Mouse (Mus musculus) neural tube, embryonic 14.5 days (tissue): Measurements from ENCODE around the gene Rab8b. TPM values are rescaled to one million over a fixed set of nuclear protein-coding genes. Genes with fewer than 3 reads are reported as not detected.
"Not testable (repeated sequence)": the region's sequence is repeated elsewhere in the genome, so short reads cannot be mapped to it uniquely, and the experiment has no call there.

Source experiments
- ATAC-seq: fragments of 200-750 bp; cut with Nextera tagmentation; 2 replicates; pipeline ENCODE4 v1.8.0; 2017; ENCODE audit warnings: low read depth, mild to moderate bottlenecking, moderate TSS enrichment, moderate library complexity
- H3K27ac ChIP-seq: fragments of 300-500 bp; sonication (generic); 2 replicates; pipeline ENCODE4 v1.5.1; 2014; ENCODE audit warnings: low read depth, mild to moderate bottlenecking, control low read depth, low read length, moderate library complexity, mixed read lengths
- H3K27me3 ChIP-seq: fragments of 300-500 bp; sonication (generic); 2 replicates; pipeline ENCODE4 v1.6.1; 2014; ENCODE audit warnings: low read length; ENCODE audit not compliant: control insufficient read depth, insufficient read depth
- H3K36me3 ChIP-seq: fragments of 300-500 bp; sonication (generic); 2 replicates; pipeline ENCODE4 v1.6.1; 2014; ENCODE audit warnings: low read length, mixed read lengths; ENCODE audit not compliant: control insufficient read depth, insufficient read depth
- H3K4me1 ChIP-seq: fragments of 300-500 bp; sonication (generic); 2 replicates; pipeline ENCODE4 v1.6.1; 2014; ENCODE audit warnings: low read length; ENCODE audit not compliant: control insufficient read depth, insufficient read depth
- H3K4me2 ChIP-seq: fragments of 300-500 bp; sonication (generic); 2 replicates; pipeline ENCODE4 v1.6.1; 2014; ENCODE audit warnings: mild to moderate bottlenecking, low read depth, low read length, control low read depth
- H3K4me3 ChIP-seq: fragments of 300-500 bp; sonication (generic); 2 replicates; pipeline ENCODE4 v1.5.1; 2014; ENCODE audit warnings: low read depth, low read length, control low read depth, mixed read lengths
- H3K9ac ChIP-seq: fragments of 300-500 bp; sonication (generic); replicated peaks from 2 replicates; pipeline ENCODE4 v1.6.1; 2014; ENCODE audit warnings: low read depth, mild to moderate bottlenecking, control low read depth, low read length, mixed read lengths
- H3K9me3 ChIP-seq: fragments of 300-500 bp; sonication (generic); 2 replicates; pipeline ENCODE4 v1.6.1; 2016; ENCODE audit warnings: low read length; ENCODE audit not compliant: control insufficient read depth
- WGBS: fragments of 180-500 bp; shearing (Covaris S2); extraction: QIAGEN DNeasy Blood & Tissue Kit; methylation state at CpG from one replicate; pipeline ENCODE4 v1.1.7; 2014; 5-methylcytosine and 5-hydroxymethylcytosine counted together
- polyA plus RNA-seq: library from polyadenylated mRNA; unstranded; fragments of >200 nt; fragmentation: Nextera tagmentation; extraction: Ambion mirVana; gene quantifications from 2 replicates; pipeline ENCODE4 v1.2.1, GENCODE M21; 2014

The Rab8b gene
- polyA plus RNA-seq, 1 experiment from 2014 or later, result 35.5 TPM

- Histone ChIP-seq H3K36me3 (peaks cover 2% of the 10 kb centered on the region; the same call in 1 of the 2 replicates), H3K9me3 (no peaks in the 10 kb centered on the region), H3K9ac (no peak overlapping the region), H3K4me1 (no peaks in the 10 kb centered on the region), H3K27me3 (no peaks in the 10 kb centered on the region), H3K4me3 (no peak overlapping the region), H3K27ac (no peak overlapping the region), H3K4me2 (no peak overlapping the region)
- ATAC-seq, result no peak
- 19% methylated on average over 6 of the region's 6 CpGs for WGBS
These were observed 66.9 kb downstream of the Rab8b start for GRCm38 (mm10) chr9:66852592-66852991.

- H3K9ac ChIP-seq, result no peak overlapping the region
- 80% methylated on average over 5 of the region's 5 CpGs for WGBS
- H3K9me3 ChIP-seq, result no peaks in the 10 kb centered on the region
- ATAC-seq, result no peak
- no peaks in the 10 kb centered on the region for H3K27me3 ChIP-seq
- no peaks in the 10 kb centered on the region for H3K4me1 ChIP-seq
- H3K4me3 ChIP-seq, result no peak overlapping the region
- H3K36me3 ChIP-seq, result peaks cover 11% of the 10 kb centered on the region; the same call in 1 of the 2 replicates
- no peak overlapping the region for H3K4me2 ChIP-seq
- H3K27ac ChIP-seq, result no peak overlapping the region
These were observed 68.5 kb downstream of the Rab8b start for GRCm38 (mm10) chr9:66850966-66851365.

GRCm38 (mm10) chr9:66846822-66847221 lies 72.7 kb downstream of the Rab8b start:
- ATAC-seq, result no peak
- Histone ChIP-seq H3K27me3 (no peaks in the 10 kb centered on the region), H3K4me1 (no peaks in the 10 kb centered on the region), H3K4me3 (no peak overlapping the region), H3K27ac (no peak overlapping the region), H3K9ac (no peak overlapping the region), H3K9me3 (no peaks in the 10 kb centered on the region), H3K4me2 (no peak overlapping the region), H3K36me3 (peaks cover 11% of the 10 kb centered on the region; the same call in 1 of the 2 replicates)
- WGBS, result 95% methylated on average over 5 of the region's 5 CpGs

- Histone ChIP-seq H3K4me3 (peak overlapping the region; percentile 51), H3K9me3 (no peaks in the 10 kb centered on the region), H3K4me1 (peaks cover 6% of the 10 kb centered on the region), H3K36me3 (no peaks in the 10 kb centered on the region), H3K27me3 (no peaks in the 10 kb centered on the region), H3K9ac (peak overlapping the region; percentile 47), H3K4me2 (peak overlapping the region; percentile 89), H3K27ac (no peak overlapping the region)
- WGBS, result 0% methylated on average over 24 of the region's 24 CpGs
- peak; percentile 80 for ATAC-seq
These were observed 84.4 kb downstream of the Rab8b start for GRCm38 (mm10) chr9:66835097-66835480.

- peaks cover 6% of the 10 kb centered on the region for H3K4me1 ChIP-seq
- H3K9ac ChIP-seq, result peak within 1 kb of the TSS; percentile 51
- no peaks in the 10 kb centered on the region for H3K36me3 ChIP-seq
- H3K27ac ChIP-seq, result no peak within 1 kb of the TSS
- under 1% methylated on average over 56 of the region's 58 CpGs for WGBS
- peak within 1 kb of the TSS; percentile 51 for H3K4me3 ChIP-seq
- H3K9me3 ChIP-seq, result no peaks in the 10 kb centered on the region
- H3K4me2 ChIP-seq, result peak within 1 kb of the TSS; percentile 89
- ATAC-seq, result peak; percentile 99
- H3K27me3 ChIP-seq, result no peaks in the 10 kb centered on the region
These were observed 85.0 kb downstream of the Rab8b start, which contains the start of gene Aph1c for GRCm38 (mm10) chr9:66834318-66835096. Aph1c (minus strand) TSS chr9:66834726.

- Histone ChIP-seq H3K4me1 (peaks cover 6% of the 10 kb centered on the region), H3K36me3 (no peaks in the 10 kb centered on the region), H3K27ac (no peak overlapping the region), H3K9me3 (no peaks in the 10 kb centered on the region), H3K4me2 (peak overlapping the region; percentile 89), H3K27me3 (no peaks in the 10 kb centered on the region), H3K4me3 (peak overlapping the region; percentile 51), H3K9ac (peak overlapping the region; percentile 51)
- WGBS, result 18% methylated on average over 7 of the region's 7 CpGs
- no peak for ATAC-seq
These were observed 85.6 kb downstream of the Rab8b start for GRCm38 (mm10) chr9:66833851-66834250.

- no peak for ATAC-seq
- H3K4me2 ChIP-seq, result no peak overlapping the region
- no peaks in the 10 kb centered on the region for H3K9me3 ChIP-seq
- no peak overlapping the region for H3K4me3 ChIP-seq
- WGBS, result 73% methylated on average over 4 of the region's 4 CpGs
- no peak overlapping the region for H3K9ac ChIP-seq
- H3K27ac ChIP-seq, result no peak overlapping the region
- no peaks in the 10 kb centered on the region for H3K36me3 ChIP-seq
- H3K4me1 ChIP-seq, result peaks cover 6% of the 10 kb centered on the region
- H3K27me3 ChIP-seq, result no peaks in the 10 kb centered on the region
These were observed 87.0 kb downstream of the Rab8b start for GRCm38 (mm10) chr9:66832366-66832908.

- Histone ChIP-seq H3K27me3 (no peaks in the 10 kb centered on the region), H3K9me3 (no peaks in the 10 kb centered on the region), H3K9ac (no peak overlapping the region), H3K4me1 (no peaks in the 10 kb centered on the region), H3K4me2 (no peak overlapping the region), H3K36me3 (no peaks in the 10 kb centered on the region), H3K27ac (no peak overlapping the region), H3K4me3 (no peak overlapping the region)
- WGBS, result 29% methylated on average over 1 of the region's 1 CpGs
- ATAC-seq, result no peak
These were observed 93.5 kb downstream of the Rab8b start for GRCm38 (mm10) chr9:66825990-66826389.

- H3K9me3 ChIP-seq, H3K4me1 ChIP-seq, H3K4me2 ChIP-seq, H3K4me3 ChIP-seq, H3K27me3 ChIP-seq, H3K27ac ChIP-seq, H3K36me3 ChIP-seq, ATAC-seq, H3K9ac ChIP-seq: not testable (repeated sequence)
- WGBS, result no CpG with 5 or more reads among the region's 5 CpGs
These were observed 97.2 kb downstream of the Rab8b start for GRCm38 (mm10) chr9:66822255-66822654.
